Mouse (Mus musculus) hindbrain, embryonic 14.5 days (tissue): Measurements from ENCODE around the gene Ttll11. TPM values are rescaled to one million over a fixed set of nuclear protein-coding genes. Genes with fewer than 3 reads are reported as not detected.

ENCODE experiments used
- ATAC-seq: fragments of 200-750 bp; cut with Nextera tagmentation; 2 replicates; pipeline ENCODE4 v1.8.0; 2017; ENCODE audit warnings: moderate number of reproducible peaks, mild to moderate bottlenecking, moderate TSS enrichment, moderate library complexity; ENCODE audit not compliant: low FRiP score
- DNase-seq: peaks from one replicate; pipeline ENCODE4 v3.0.0-alpha.2; 2015; ENCODE audit warnings: low spot score
- H3K27ac ChIP-seq: fragments of 300-500 bp; sonication (generic); 2 replicates; pipeline ENCODE4 v1.5.1; 2014; ENCODE audit warnings: mild to moderate bottlenecking, moderate library complexity
- H3K27me3 ChIP-seq: fragments of 300-500 bp; sonication (generic); 2 replicates; pipeline ENCODE4 v1.6.1; 2014; ENCODE audit warnings: mild to moderate bottlenecking, low read length, mixed read lengths; ENCODE audit not compliant: control insufficient read depth, insufficient read depth
- H3K36me3 ChIP-seq: fragments of 300-500 bp; sonication (generic); replicated peaks from 2 replicates; pipeline ENCODE4 v1.6.1; 2014; ENCODE audit not compliant: control insufficient read depth, insufficient read depth
- H3K4me1 ChIP-seq: fragments of 300-500 bp; sonication (generic); replicated peaks from 2 replicates; pipeline ENCODE4 v1.6.1; 2014; ENCODE audit warnings: antibody characterized with exemption, low read length, mixed read lengths; ENCODE audit not compliant: control insufficient read depth, insufficient read depth
- H3K4me2 ChIP-seq: fragments of 300-500 bp; sonication (generic); replicated peaks from 2 replicates; pipeline ENCODE4 v1.6.1; 2014; ENCODE audit warnings: mild to moderate bottlenecking, moderate library complexity
- H3K4me3 ChIP-seq: fragments of 300-500 bp; sonication (generic); replicated peaks from 2 replicates; pipeline ENCODE4 v1.5.1; 2014; ENCODE audit warnings: mild to moderate bottlenecking, low read length
- H3K9ac ChIP-seq: fragments of 300-500 bp; sonication (generic); 2 replicates; pipeline ENCODE4 v1.6.1; 2014
- H3K9me3 ChIP-seq: fragments of 300-500 bp; sonication (generic); 2 replicates; pipeline ENCODE4 v1.6.1; 2016; ENCODE audit warnings: low read length; ENCODE audit not compliant: control insufficient read depth
- WGBS: fragments of 180-500 bp; shearing (Covaris S2); extraction: QIAGEN DNeasy Blood & Tissue Kit; methylation state at CpG from one replicate; pipeline ENCODE4 v1.1.7; 2014; 5-methylcytosine and 5-hydroxymethylcytosine counted together
- polyA plus RNA-seq: library from polyadenylated mRNA; unstranded; fragments of >200 nt; fragmentation: Nextera tagmentation; extraction: Ambion mirVana; gene quantifications from 2 replicates; pipeline ENCODE4 v1.2.1, GENCODE M21; 2014

Ttll11 gene
- polyA plus RNA-seq, 1 experiment from 2014 or later = 6.6 TPM

GRCm38 (mm10) chr2:35843896-35844690, 135.6 kb downstream of the Ttll11 start:
- Histone ChIP-seq H3K4me2 (no peak overlapping the region), H3K4me3 (no peak overlapping the region), H3K27ac (no peak overlapping the region), H3K36me3 (no peaks in the 10 kb centered on the region), H3K27me3 (no peaks in the 10 kb centered on the region), H3K4me1 (peaks cover 12% of the 10 kb centered on the region; the same call in 1 of the 2 replicates), H3K9ac (no peak overlapping the region), H3K9me3 (no peaks in the 10 kb centered on the region)
- WGBS = 43% methylated on average over 13 of the region's 13 CpGs
- ATAC-seq = no peak
- DNase-seq = no peak

GRCm38 (mm10) chr2:35842780-35843474, 136.8 kb downstream of the Ttll11 start:
- Histone ChIP-seq H3K9me3 (no peaks in the 10 kb centered on the region), H3K4me2 (no peak overlapping the region), H3K9ac (no peak overlapping the region), H3K27ac (no peak overlapping the region), H3K27me3 (no peaks in the 10 kb centered on the region), H3K4me1 (peaks cover 12% of the 10 kb centered on the region; the same call in 1 of the 2 replicates), H3K4me3 (no peak overlapping the region), H3K36me3 (no peaks in the 10 kb centered on the region)
- ATAC-seq (no peak), DNase-seq (no peak)
- 68% methylated on average over 16 of the region's 16 CpGs for WGBS

- H3K27ac ChIP-seq = no peak overlapping the region
- H3K9me3 ChIP-seq = no peaks in the 10 kb centered on the region
- ATAC-seq (no peak), DNase-seq (no peak)
- H3K9ac ChIP-seq = no peak overlapping the region
- no peaks in the 10 kb centered on the region for H3K27me3 ChIP-seq
- no peak overlapping the region for H3K4me3 ChIP-seq
- H3K4me1 ChIP-seq = peaks cover 12% of the 10 kb centered on the region; the same call in 1 of the 2 replicates
- 69% methylated on average over 4 of the region's 4 CpGs for WGBS
- H3K4me2 ChIP-seq = no peak overlapping the region
- H3K36me3 ChIP-seq = no peaks in the 10 kb centered on the region
Observed at GRCm38 (mm10) chr2:35841841-35842420, 137.8 kb downstream of the Ttll11 start.

- Histone ChIP-seq H3K9ac (no peak overlapping the region), H3K27ac (no peak overlapping the region), H3K9me3 (no peaks in the 10 kb centered on the region), H3K36me3 (no peaks in the 10 kb centered on the region), H3K4me2 (no peak overlapping the region), H3K27me3 (no peaks in the 10 kb centered on the region), H3K4me3 (no peak overlapping the region), H3K4me1 (peaks cover 12% of the 10 kb centered on the region; the same call in 1 of the 2 replicates)
- ATAC-seq = no peak
- 25% methylated on average over 14 of the region's 14 CpGs for WGBS
- no peak for DNase-seq
Observed at GRCm38 (mm10) chr2:35840956-35841816, 138.5 kb downstream of the Ttll11 start.

DNA sequence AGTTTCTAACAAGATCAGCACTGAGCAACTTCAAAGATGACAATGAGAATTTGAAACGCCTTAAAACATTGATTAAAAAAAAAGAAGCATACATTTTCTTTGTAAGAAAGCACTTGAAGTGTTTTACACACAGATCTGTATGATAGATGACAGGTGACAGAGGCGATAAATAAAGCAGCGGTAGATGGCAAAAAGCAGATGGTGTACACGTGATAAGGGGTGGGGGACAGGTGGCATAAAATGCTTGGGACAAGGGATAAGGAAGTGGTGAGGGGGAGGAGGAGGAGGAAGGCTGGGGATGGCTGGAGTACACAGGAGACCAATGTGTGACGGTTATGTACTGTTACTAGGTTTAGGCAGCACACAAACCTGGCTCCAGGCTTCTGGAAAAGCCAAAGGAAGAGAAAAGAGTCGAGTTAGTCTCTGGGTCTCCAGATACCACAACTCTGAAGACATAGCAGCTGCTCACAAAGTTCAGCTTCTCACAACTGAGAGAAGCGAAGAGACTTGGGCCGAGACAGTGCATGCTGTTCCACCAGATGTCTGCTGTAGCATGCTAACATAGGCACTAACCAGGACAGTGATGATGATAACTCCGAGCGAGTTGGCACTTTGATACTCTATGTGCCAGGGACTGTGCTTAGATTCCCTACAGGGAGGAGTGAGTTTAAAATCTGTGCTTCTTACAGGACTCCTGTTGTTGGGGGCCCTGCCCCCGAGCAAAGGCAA, 140.8 kb downstream of the Ttll11 start:
- 81% methylated on average over 11 of the region's 11 CpGs for WGBS
- no peak for ATAC-seq

DNA sequence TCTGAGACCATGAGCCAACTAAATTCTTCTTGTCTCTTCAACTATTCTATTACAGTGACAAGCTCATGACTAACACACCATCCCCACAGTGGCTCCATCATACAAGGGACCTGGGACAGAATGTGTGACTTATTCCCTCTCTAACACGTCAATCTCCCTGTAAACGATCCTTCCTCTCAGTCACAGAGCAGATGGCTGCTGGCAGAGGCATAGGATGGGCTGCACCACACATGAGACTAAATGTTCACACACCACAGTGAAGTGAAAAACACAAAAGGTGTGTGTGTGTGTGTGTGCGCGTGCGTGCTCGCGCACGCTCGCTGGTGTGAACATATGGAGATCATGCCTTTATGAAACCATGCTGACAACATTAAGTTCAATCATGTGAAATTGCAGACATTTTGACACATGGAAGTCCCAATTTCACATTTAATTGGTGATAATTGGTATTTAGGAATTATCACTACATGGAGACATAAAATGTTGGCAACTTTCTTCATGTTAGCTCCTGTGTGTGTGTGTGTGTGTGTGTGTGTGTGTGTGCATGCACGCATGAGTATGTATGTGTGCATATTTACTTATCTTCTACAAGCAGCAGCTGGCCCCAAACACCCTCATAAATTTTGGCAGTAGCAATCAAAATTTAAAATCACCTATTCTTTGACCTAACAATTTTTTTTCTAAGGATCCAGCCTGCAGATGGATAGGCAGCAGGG, 145.4 kb downstream of the Ttll11 start:
- H3K27ac ChIP-seq = no peak overlapping the region
- DNase-seq (no peak), ATAC-seq (no peak)
- no peak overlapping the region for H3K9ac ChIP-seq
- no peaks in the 10 kb centered on the region for H3K4me1 ChIP-seq
- no peaks in the 10 kb centered on the region for H3K36me3 ChIP-seq
- 91% methylated on average over 10 of the region's 10 CpGs for WGBS
- H3K4me2 ChIP-seq = no peak overlapping the region
- H3K27me3 ChIP-seq = no peaks in the 10 kb centered on the region
- H3K4me3 ChIP-seq = no peak overlapping the region
- no peaks in the 10 kb centered on the region for H3K9me3 ChIP-seq

More for the DNA sequence above, 140.8 kb downstream of the Ttll11 start:
- Histone ChIP-seq H3K36me3 (no peaks in the 10 kb centered on the region), H3K9me3 (no peaks in the 10 kb centered on the region), H3K27me3 (no peaks in the 10 kb centered on the region), H3K4me3 (no peak overlapping the region), H3K4me2 (no peak overlapping the region), H3K9ac (no peak overlapping the region), H3K4me1 (0 out of 2 replicates have a peak, but pooled peaks cover 3% of the 10 kb centered on the region), H3K27ac (no peak overlapping the region)
- DNase-seq = no peak

GRCm38 (mm10) chr2:35833546-35833945, 146.2 kb downstream of the Ttll11 start:
- H3K27me3 ChIP-seq = no peaks in the 10 kb centered on the region
- ATAC-seq = no peak
- WGBS = 73% methylated on average over 6 of the region's 6 CpGs

DNA sequence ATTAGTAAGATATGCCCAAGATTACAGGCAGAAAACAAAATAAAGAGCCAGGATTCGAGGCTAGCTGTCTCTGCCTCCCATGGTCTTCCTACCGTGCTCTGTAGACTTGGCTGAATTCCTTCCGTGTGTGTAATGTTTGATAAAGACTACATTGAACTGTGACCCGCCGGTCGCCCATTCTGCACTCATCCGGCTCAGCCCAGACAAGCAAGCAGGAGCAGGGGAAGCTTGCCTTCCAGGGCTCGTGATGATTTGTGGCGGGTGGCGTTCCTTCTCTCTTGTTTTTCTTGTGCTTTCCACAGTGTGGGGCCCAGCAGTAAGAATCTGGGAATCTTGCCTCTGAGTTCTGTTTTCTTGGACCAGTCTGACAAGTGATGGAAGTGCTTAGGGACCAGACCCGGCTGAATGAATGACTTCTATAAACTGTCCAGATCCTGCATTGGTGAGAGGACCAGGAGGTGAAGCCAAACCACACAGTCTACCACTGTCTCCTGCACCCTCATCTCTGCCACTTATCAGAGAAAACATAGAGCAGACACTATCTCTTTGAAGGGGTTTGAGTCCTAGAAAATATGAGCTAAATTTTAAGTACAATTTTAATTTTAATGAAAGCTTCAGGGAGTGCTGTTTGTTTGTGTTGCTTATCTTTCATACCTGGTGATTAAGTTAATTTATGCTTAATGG, 146.8 kb downstream of the Ttll11 start:
- ATAC-seq = no peak
- Histone ChIP-seq H3K36me3 (no peaks in the 10 kb centered on the region), H3K4me2 (no peak overlapping the region), H3K9me3 (no peaks in the 10 kb centered on the region), H3K27me3 (no peaks in the 10 kb centered on the region), H3K27ac (no peak overlapping the region), H3K4me3 (no peak overlapping the region), H3K4me1 (no peaks in the 10 kb centered on the region), H3K9ac (no peak overlapping the region)
- DNase-seq = no peak
- WGBS = 56% methylated on average over 11 of the region's 11 CpGs

More at GRCm38 (mm10) chr2:35833546-35833945, 146.2 kb downstream of the Ttll11 start:
- no peak for DNase-seq
- no peaks in the 10 kb centered on the region for H3K4me1 ChIP-seq
- H3K36me3 ChIP-seq = no peaks in the 10 kb centered on the region
- no peak overlapping the region for H3K4me3 ChIP-seq
- H3K4me2 ChIP-seq = no peak overlapping the region
- H3K27ac ChIP-seq = no peak overlapping the region
- H3K9me3 ChIP-seq = no peaks in the 10 kb centered on the region
- no peak overlapping the region for H3K9ac ChIP-seq
